Mouse (Mus musculus): ENCODE data around the gene Clec2d. TPM values are rescaled to one million over a fixed set of nuclear protein-coding genes. Genes with fewer than 3 reads are reported as not detected.
A peak's percentile ranks its signal among the peaks of the same experiment; 100 is the strongest.

Gene Clec2d
- polyA plus RNA-seq, 1 experiment from 2014 or later: 3.1 TPM

GRCm38 (mm10) chr6:129224090-129224489, 43.7 kb downstream of the Clec2d start:
- DNase-seq (ENCODE audit: low spot score): no peak

DNA sequence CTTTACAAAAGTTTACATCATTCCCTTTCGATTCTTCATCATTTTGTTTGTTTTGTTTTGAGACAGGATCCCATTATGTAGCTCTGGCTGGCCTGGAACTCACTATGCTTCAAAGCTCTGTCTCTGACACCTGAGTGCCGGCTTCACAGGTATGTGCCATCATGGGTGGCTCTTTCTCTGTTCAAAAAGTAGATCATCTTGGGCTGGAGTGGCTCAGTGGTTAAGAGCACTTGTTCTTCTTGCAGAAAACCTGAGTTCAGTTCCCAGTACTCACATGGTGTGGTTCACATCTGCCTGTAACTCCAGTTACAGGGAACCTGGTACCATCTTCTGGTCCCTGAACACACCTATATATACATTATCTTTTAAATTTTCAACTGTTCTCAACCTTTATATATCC, 44.7 kb downstream of the Clec2d start:
- DNase-seq (ENCODE audit: low spot score): no peak

DNA sequence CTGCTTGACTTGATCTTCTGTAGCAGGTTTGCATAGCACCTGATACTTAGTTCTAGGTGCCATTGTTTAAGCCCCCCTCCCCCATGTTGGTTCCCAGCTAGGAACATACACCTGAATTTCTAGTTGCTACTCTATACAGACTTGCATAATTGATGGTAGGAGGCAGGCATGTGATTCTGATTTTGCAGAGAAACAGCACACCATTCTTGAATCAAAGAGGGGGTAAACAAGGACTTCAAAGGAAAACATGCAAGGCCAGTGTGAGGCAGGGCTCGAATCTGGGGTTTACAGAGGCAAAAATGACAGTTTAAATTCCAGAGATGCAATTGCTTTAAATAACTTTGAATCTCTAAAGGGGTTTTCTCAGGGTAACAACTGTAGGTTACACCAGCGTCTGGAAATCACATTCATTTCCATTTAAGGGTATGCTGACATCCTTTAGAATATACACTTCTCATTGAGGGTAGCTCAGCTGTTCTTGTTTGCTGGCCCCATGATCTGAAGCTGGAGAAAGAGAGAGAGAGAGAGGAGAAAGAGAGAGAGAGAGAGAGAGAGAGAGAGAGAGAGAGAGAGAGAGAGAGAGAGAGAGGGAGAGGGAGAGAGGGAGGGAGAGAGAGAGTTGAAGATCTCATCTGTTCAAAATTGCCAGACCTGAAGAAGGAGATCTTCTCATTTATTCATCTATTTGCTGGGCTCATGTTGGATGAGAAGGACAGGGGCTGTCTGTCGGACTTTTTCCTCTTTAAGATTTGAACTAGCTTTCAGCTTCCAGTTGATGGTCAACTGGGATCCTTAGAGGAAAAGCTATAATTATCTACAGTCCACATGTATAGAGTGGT, 48.7 kb downstream of the Clec2d start:
- DNase-seq (ENCODE audit: low spot score): peak; percentile 29

GRCm38 (mm10) chr6:129229774-129230578, 49.6 kb downstream of the Clec2d start:
- no peak for DNase-seq (ENCODE audit: low spot score)

- no peak for DNase-seq (ENCODE audit: low spot score)
These were observed 51.8 kb downstream of the Clec2d start for GRCm38 (mm10) chr6:129232005-129232841.

DNA sequence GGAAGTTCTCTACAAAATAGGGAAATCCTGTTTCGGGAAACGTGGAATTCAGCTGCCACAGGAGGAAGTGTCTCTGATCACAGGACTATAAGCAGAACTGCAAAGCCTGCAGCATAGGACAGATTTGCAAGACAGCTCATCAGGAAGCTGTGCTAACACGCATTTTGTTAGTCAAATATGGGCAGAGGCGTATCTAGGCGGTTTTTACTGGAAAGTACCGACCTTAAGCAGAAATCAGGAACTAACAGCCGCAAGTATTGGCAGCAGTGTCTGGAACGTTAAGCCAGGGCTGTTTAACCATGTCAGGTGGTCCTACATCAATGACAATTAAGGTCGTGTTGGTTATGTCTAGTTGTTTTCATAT, 52.4 kb downstream of the Clec2d start:
- peak; percentile 64 for DNase-seq (ENCODE audit: low spot score)

DNA sequence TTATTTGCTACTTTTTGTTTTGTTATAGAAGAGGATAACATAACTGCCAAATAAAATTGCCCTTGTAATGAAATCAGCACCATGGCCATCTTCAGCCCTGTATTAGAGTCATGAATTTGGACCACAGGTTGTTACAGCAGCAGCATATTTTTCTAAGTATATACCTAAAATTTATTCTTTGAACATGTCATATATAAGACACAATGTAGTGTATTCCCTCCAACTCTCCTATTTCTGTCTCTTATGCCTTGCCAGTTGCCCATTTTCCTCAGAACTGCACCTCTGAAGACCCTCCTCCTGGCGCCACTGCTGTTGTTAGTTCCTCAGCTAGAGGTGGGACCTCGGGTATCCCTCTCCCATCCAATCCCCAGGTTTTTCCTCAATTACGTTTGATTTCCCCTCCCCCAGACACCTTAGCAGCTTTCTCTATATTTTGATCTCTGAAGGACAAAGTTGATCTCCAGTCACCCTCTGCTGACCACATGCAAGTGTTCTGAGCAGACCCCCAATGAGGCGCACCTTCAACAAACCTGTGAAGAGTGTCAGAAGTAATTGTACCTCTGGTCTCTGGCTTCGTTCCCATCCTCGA, 53.0 kb downstream of the Clec2d start:
- DNase-seq (ENCODE audit: low spot score): no peak

GRCm38 (mm10) chr6:129233955-129234369, 53.5 kb downstream of the Clec2d start:
- peak; percentile 41 for DNase-seq (ENCODE audit: low spot score)

GRCm38 (mm10) chr6:129234456-129235360, 54.3 kb downstream of the Clec2d start:
- peak; percentile 79 for DNase-seq (ENCODE audit: low spot score)

DNA sequence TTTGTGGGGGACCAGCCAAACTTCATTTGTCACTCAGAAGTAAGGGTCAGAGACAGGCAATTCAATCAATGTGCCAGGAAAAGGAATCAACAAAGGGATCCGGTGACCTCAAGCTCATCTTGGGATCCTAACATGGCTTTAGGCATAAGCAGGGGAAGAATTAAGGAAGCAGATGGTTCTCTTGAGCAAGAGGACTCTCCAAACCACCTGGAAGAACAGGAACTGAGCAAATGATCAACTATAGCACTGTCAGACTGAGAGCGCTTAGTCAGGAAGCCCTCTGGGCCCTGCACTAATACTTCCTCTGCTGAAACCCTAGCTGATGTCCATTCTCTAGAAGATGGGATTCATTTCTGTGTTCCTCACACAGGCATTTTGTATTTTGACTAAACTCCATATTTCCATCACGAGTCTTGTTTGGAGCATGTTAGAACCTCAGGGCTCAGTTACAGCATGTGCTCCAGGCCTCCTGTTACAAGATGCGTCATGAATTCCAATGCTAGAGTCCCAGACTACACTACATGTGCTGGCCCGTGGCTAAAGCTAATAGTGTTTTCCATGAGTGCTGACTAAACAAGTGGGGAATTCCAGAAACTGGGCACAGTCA, 55.5 kb downstream of the Clec2d start:
- DNase-seq (ENCODE audit: low spot score): no peak

Small RNA genes lying within 50 kb of the gene (microRNA-seq; reads per million reads assigned to microRNA genes)
- gene Gm27514 (ENCODE audit: borderline number of aligned reads): not detected

Other genes with a start within 250 kb of the Clec2d start
- gene Clec2g, start 246.2 kb upstream of the Clec2d start, polyA plus RNA-seq (2015; fragmentation: Nextera tagmentation; extraction: Ambion mirVana): 0.17 and 0.23 TPM in 2 replicates
- 2.6 and 2.7 TPM in 2 replicates for gene Klrb1f, start 134.7 kb upstream of the Clec2d start, polyA plus RNA-seq (2015; fragmentation: Nextera tagmentation; extraction: Ambion mirVana)
- gene Clec2e, start 79.7 kb upstream of the Clec2d start, polyA plus RNA-seq (2015; fragmentation: Nextera tagmentation; extraction: Ambion mirVana): 0.07 TPM in 1 of 2 replicates, not detected in the other
- 53.2 and 58.8 TPM in 2 replicates for gene Cd69, start 94.8 kb downstream of the Clec2d start, polyA plus RNA-seq (2015; fragmentation: Nextera tagmentation; extraction: Ambion mirVana)
- gene 4922502D21Rik, start 151.2 kb downstream of the Clec2d start, polyA plus RNA-seq (2015; fragmentation: Nextera tagmentation; extraction: Ambion mirVana): 0.17 TPM in 1 of 2 replicates, not detected in the other
- gene Clec12a, start 162.1 kb downstream of the Clec2d start, polyA plus RNA-seq (2015; fragmentation: Nextera tagmentation; extraction: Ambion mirVana): 3.9 and 4.5 TPM in 2 replicates
- gene Clec12b, start 205.3 kb downstream of the Clec2d start, polyA plus RNA-seq (2015; fragmentation: Nextera tagmentation; extraction: Ambion mirVana): 0.15 and 0.46 TPM in 2 replicates
- gene Clec1b, start 216.7 kb downstream of the Clec2d start, polyA plus RNA-seq (2015; fragmentation: Nextera tagmentation; extraction: Ambion mirVana): 0.85 and 0.91 TPM in 2 replicates
- 0.18 and 0.39 TPM in 2 replicates for gene Clec9a, start 228.2 kb downstream of the Clec2d start, polyA plus RNA-seq (2015; fragmentation: Nextera tagmentation; extraction: Ambion mirVana)